Mouse (Mus musculus) myocyte (in vitro differentiated cells): Measurements from ENCODE around the gene Znhit2. TPM values are rescaled to one million over a fixed set of nuclear protein-coding genes. Genes with fewer than 3 reads are reported as not detected.
A peak's percentile ranks its signal among the peaks of the same experiment; 100 is the strongest.
"Not testable (repeated sequence)": the region's sequence is repeated elsewhere in the genome, so short reads cannot be mapped to it uniquely, and the experiment has no call there.

Source experiments
- H3K27me3 ChIP-seq: one replicate; pipeline ENCODE4 v1.6.1; 2011; ENCODE audit not compliant: control insufficient read depth, insufficient read depth, insufficient read length
- H3K36me3 ChIP-seq: one replicate; pipeline ENCODE4 v1.6.1; 2011; ENCODE audit not compliant: control insufficient read depth, insufficient read depth
- H3K4me2 ChIP-seq: one replicate; pipeline ENCODE4 v1.6.1; 2011; ENCODE audit warnings: low read depth, control low read depth
- H3K4me3 ChIP-seq: one replicate; pipeline ENCODE4 v1.5.1; 2011; ENCODE audit warnings: mild to moderate bottlenecking, control low read depth, moderate library complexity
- H3K79me2 ChIP-seq: one replicate; pipeline ENCODE4 v1.6.1; 2011; ENCODE audit not compliant: control insufficient read depth, insufficient read depth
- H3ac ChIP-seq: one replicate; pipeline ENCODE4 v1.6.1; 2011; ENCODE audit not compliant: control insufficient read depth, insufficient read length
- CEBPB ChIP-seq: IDR thresholded peaks from 2 replicates; pipeline ENCODE4 v1.6.1; 2011; ENCODE audit warnings: mild to moderate bottlenecking, moderate library complexity; ENCODE audit not compliant: poor library complexity, insufficient read depth, severe bottlenecking
- E2F4 ChIP-seq: IDR thresholded peaks from one replicate; pipeline ENCODE4 v1.6.1; 2011; ENCODE audit warnings: mild to moderate bottlenecking, control low read depth, moderate library complexity; ENCODE audit not compliant: insufficient read depth
- MAX ChIP-seq: IDR thresholded peaks from one replicate; pipeline ENCODE4 v1.6.1; 2011; ENCODE audit warnings: low read depth, mild to moderate bottlenecking, control low read depth
- MYOD1 ChIP-seq, 3 experiments: IDR thresholded peaks; one replicate each; pipeline ENCODE4 v1.6.1; 2011; ENCODE audit warnings: control low read depth in 2 of 3, low read depth in 2 of 3, mild to moderate bottlenecking in 2 of 3, moderate library complexity in 1 of 3; ENCODE audit not compliant: insufficient read length in 2 of 3, control insufficient read depth in 1 of 3
- MYOG ChIP-seq, 3 experiments: IDR thresholded peaks; one replicate each; pipeline ENCODE4 v1.6.1; 2011; ENCODE audit warnings: control low read depth in 2 of 3, low read depth in 2 of 3, mild to moderate bottlenecking in 2 of 3; ENCODE audit not compliant: insufficient read length in 2 of 3, control insufficient read depth in 1 of 3, insufficient read depth in 1 of 3
- POLR2A ChIP-seq: IDR thresholded peaks from one replicate; pipeline ENCODE4 v1.6.1; 2011; ENCODE audit warnings: low read depth, mild to moderate bottlenecking, control low read depth, moderate library complexity; ENCODE audit not compliant: insufficient read length
- POLR2AphosphoS2 ChIP-seq: IDR thresholded peaks from one replicate; pipeline ENCODE4 v1.6.1; 2011; ENCODE audit warnings: low read depth, control low read depth; ENCODE audit not compliant: insufficient read length
- REST ChIP-seq: IDR thresholded peaks from one replicate; pipeline ENCODE4 v1.6.1; 2011; ENCODE audit warnings: mild to moderate bottlenecking, control low read depth, moderate library complexity; ENCODE audit not compliant: insufficient read depth, insufficient read length
- SRF ChIP-seq: IDR thresholded peaks from one replicate; pipeline ENCODE4 v1.6.1; 2011; ENCODE audit warnings: low read depth; ENCODE audit not compliant: control insufficient read depth, insufficient read length
- TCF12 ChIP-seq: IDR thresholded peaks from one replicate; pipeline ENCODE4 v1.6.1; 2011; ENCODE audit warnings: mild to moderate bottlenecking, control low read depth; ENCODE audit not compliant: poor library complexity, insufficient read depth, severe bottlenecking
- TCF3 ChIP-seq: IDR thresholded peaks from one replicate; pipeline ENCODE4 v1.6.1; 2011; ENCODE audit warnings: low read depth, control low read depth; ENCODE audit not compliant: insufficient read length
- USF1 ChIP-seq: IDR thresholded peaks from one replicate; pipeline ENCODE4 v1.6.1; 2011; ENCODE audit warnings: low read depth, mild to moderate bottlenecking, control low read depth, moderate library complexity
- polyA plus RNA-seq: library from polyadenylated mRNA; unstranded; fragments of >200 nt; fragmentation: generic; extraction: Trizol; gene quantifications from one replicate; pipeline ENCODE4 v1.2.1, GENCODE M21; 2012; ENCODE audit warnings: missing spikeins

Znhit2 gene
- polyA plus RNA-seq, 1 experiment: 44.3 TPM

- Histone ChIP-seq H3K79me2 (no peaks in the 10 kb centered on the region), H3K4me2 (no peak overlapping the region), H3K27me3 (no peaks in the 10 kb centered on the region), H3K4me3 (no peak overlapping the region), H3ac (no peak overlapping the region), H3K36me3 (no peaks in the 10 kb centered on the region)
- TF ChIP-seq SRF: no peak
- no peak for TF ChIP-seq POLR2AphosphoS2
- no peak for TF ChIP-seq REST
- no peak for TF ChIP-seq MYOG (IDR thresholded peaks at IDR 0.05; ENCODE audit: control insufficient read depth in 1 of 3, insufficient read depth in 1 of 3, insufficient read length in 2 of 3, low read depth in 2 of 3)
- TF ChIP-seq POLR2A: no peak
- TF ChIP-seq CEBPB: no peak
- no peak for TF ChIP-seq TCF3
These were observed 22.7 kb upstream of the Znhit2 start for GRCm38 (mm10) chr19:6038326-6038725.

GRCm38 (mm10) chr19:6040002-6040401 is 21.0 kb upstream of the Znhit2 start:
- Histone ChIP-seq H3K4me2 (no peak overlapping the region), H3K79me2 (no peaks in the 10 kb centered on the region), H3ac (no peak overlapping the region), H3K4me3 (no peak overlapping the region), H3K27me3 (no peaks in the 10 kb centered on the region), H3K36me3 (no peaks in the 10 kb centered on the region)
- TF ChIP-seq MAX (no peak), SRF (no peak), POLR2A (no peak), REST (no peak), MYOD1 (IDR thresholded peaks at IDR 0.05; ENCODE audit: control insufficient read depth in 1 of 3, insufficient read length in 2 of 3, low read depth in 2 of 3) (no peak), CEBPB (no peak), TCF12 (no peak), USF1 (no peak), MYOG (IDR thresholded peaks at IDR 0.05; ENCODE audit: control insufficient read depth in 1 of 3, insufficient read depth in 1 of 3, insufficient read length in 2 of 3, low read depth in 2 of 3) (no peak), TCF3 (no peak), E2F4 (no peak), POLR2AphosphoS2 (no peak)

- H3K79me2 ChIP-seq: peaks cover under 1% of the 10 kb centered on the region
- no peak overlapping the region for H3ac ChIP-seq
- no peaks in the 10 kb centered on the region for H3K36me3 ChIP-seq
- no peak overlapping the region for H3K4me3 ChIP-seq
- TF ChIP-seq MAX (no peak), MYOG (IDR thresholded peaks at IDR 0.05; ENCODE audit: control insufficient read depth in 1 of 3, insufficient read depth in 1 of 3, insufficient read length in 2 of 3, low read depth in 2 of 3) (no peak), CEBPB (no peak), SRF (no peak), POLR2AphosphoS2 (peak; percentile 62)
- no peak overlapping the region for H3K4me2 ChIP-seq
- H3K27me3 ChIP-seq: no peaks in the 10 kb centered on the region
These were observed 18.7 kb upstream of the Znhit2 start for GRCm38 (mm10) chr19:6042293-6042692.

- not testable (repeated sequence) for H3K4me3 ChIP-seq, H3K4me2 ChIP-seq, H3ac ChIP-seq, H3K36me3 ChIP-seq, H3K27me3 ChIP-seq
- H3K79me2 ChIP-seq: peaks cover 16% of the 10 kb centered on the region
These were observed 16.9 kb upstream of the Znhit2 start for GRCm38 (mm10) chr19:6044102-6044501.

- Histone ChIP-seq H3K4me2 (peak overlapping the region; percentile 88), H3K4me3 (peak overlapping the region; percentile 94), H3K27me3 (no peaks in the 10 kb centered on the region), H3K36me3 (peaks cover 9% of the 10 kb centered on the region), H3K79me2 (peaks cover 16% of the 10 kb centered on the region), H3ac (peak overlapping the region; percentile 46)
- TF ChIP-seq TCF3 (no peak), TCF12 (no peak), MYOD1 (IDR thresholded peaks at IDR 0.05; ENCODE audit: control insufficient read depth in 1 of 3, insufficient read length in 2 of 3, low read depth in 2 of 3) (peak in 1 of 3 experiments; percentile 35), POLR2AphosphoS2 (no peak), MAX (no peak)
These were observed 15.4 kb upstream of the Znhit2 start for GRCm38 (mm10) chr19:6045366-6046293.
